Mouse (Mus musculus) forebrain, embryonic 12.5 days (tissue): ENCODE data around the gene Myl7. TPM values are rescaled to one million over a fixed set of nuclear protein-coding genes. Genes with fewer than 3 reads are reported as not detected.
"Not testable (repeated sequence)": the region's sequence is repeated elsewhere in the genome, so short reads cannot be mapped to it uniquely, and the experiment has no call there.

Source experiments
- ATAC-seq: fragments of 200-750 bp; cut with Nextera tagmentation; 2 replicates; pipeline ENCODE4 v1.8.0; 2017; ENCODE audit warnings: moderate TSS enrichment; ENCODE audit not compliant: low FRiP score
- H3K27ac ChIP-seq: fragments of 300-500 bp; sonication (generic); 2 replicates; pipeline ENCODE4 v1.5.1; 2016; ENCODE audit warnings: mild to moderate bottlenecking
- H3K27me3 ChIP-seq: fragments of 300-500 bp; sonication (generic); 2 replicates; pipeline ENCODE4 v1.6.1; 2016; ENCODE audit warnings: mild to moderate bottlenecking
- H3K36me3 ChIP-seq: fragments of 300-500 bp; sonication (generic); replicated peaks from 2 replicates; pipeline ENCODE4 v1.6.1; 2016; ENCODE audit warnings: mild to moderate bottlenecking
- H3K4me1 ChIP-seq: fragments of 300-500 bp; sonication (generic); 2 replicates; pipeline ENCODE4 v1.6.1; 2016
- H3K4me2 ChIP-seq: fragments of 300-500 bp; sonication (generic); 2 replicates; pipeline ENCODE4 v1.6.1; 2016; ENCODE audit warnings: mild to moderate bottlenecking, moderate library complexity
- H3K4me3 ChIP-seq: fragments of 300-500 bp; sonication (generic); replicated peaks from 2 replicates; pipeline ENCODE4 v1.5.1; 2016; ENCODE audit warnings: mild to moderate bottlenecking
- H3K9ac ChIP-seq: fragments of 300-500 bp; sonication (generic); 2 replicates; pipeline ENCODE4 v1.6.1; 2016; ENCODE audit warnings: mild to moderate bottlenecking
- H3K9me3 ChIP-seq: fragments of 300-500 bp; sonication (generic); 2 replicates; pipeline ENCODE4 v1.6.1; 2016
- WGBS: fragments of 180-500 bp; shearing (Covaris S2); methylation state at CpG from one replicate; pipeline ENCODE4 v1.1.7; 2016; 5-methylcytosine and 5-hydroxymethylcytosine counted together
- polyA plus RNA-seq: library from polyadenylated mRNA; unstranded; fragments of >200 nt; fragmentation: Nextera tagmentation; extraction: Ambion mirVana; gene quantifications from 2 replicates; pipeline ENCODE4 v1.2.1, GENCODE M21; 2016

The Myl7 gene
- 0.99 and 2.0 TPM in 2 replicates for polyA plus RNA-seq

DNA sequence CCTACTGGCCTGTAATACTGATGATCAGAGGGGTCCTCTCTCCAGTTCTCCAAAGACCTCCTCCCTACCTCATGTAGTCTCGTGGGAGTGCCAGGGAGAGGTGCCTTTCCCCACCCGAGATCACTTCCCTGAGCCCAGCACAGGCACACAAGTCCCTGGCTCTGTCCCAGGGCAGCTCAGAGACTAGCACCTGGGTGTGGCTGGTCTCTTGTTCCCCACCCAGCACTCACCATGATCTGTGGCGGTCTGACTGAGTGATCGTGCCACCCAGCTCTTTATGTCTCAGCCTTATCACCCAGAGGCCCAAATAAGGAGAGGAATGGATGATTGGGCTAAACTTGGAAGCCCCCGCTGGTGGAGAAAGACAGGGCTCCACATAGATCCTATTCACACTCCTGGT lies at the start of gene Myl7:
Myl7 (minus strand) TSS at position 252 of the 400 bp plus-strand sequence.
- ATAC-seq = no peak

DNA sequence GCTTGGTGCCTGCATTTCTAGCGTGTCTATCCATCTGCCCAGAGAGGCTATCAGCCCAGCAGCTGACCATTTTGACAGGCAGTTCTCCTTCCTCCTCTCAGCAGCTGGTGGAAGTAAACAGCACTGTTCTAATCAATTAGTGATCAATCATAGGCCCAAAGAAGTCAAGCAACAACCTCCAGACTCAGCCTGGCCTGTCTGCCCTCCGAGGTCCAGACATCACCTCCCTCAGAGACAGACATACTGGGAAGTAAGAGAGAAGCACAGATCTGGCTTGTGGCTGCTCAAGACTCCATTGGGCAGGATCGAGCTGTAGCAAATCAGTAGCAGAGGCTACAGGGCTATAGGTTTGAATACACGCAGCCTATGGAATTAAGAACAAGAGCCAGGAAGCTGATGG lies 49.2 kb upstream of the Myl7 start:
- peaks cover 13% of the 10 kb centered on the region for H3K4me1 ChIP-seq
- 78% methylated on average over 4 of the region's 4 CpGs for WGBS
- H3K4me2 ChIP-seq = no peak overlapping the region
- no peak overlapping the region for H3K9ac ChIP-seq
- no peaks in the 10 kb centered on the region for H3K36me3 ChIP-seq
- no peaks in the 10 kb centered on the region for H3K27me3 ChIP-seq
- no peak overlapping the region for H3K4me3 ChIP-seq
- no peaks in the 10 kb centered on the region for H3K9me3 ChIP-seq
- ATAC-seq = no peak
- H3K27ac ChIP-seq = no peak overlapping the region

More for the DNA sequence above, at the start of gene Myl7:
- Histone ChIP-seq H3K4me1 (peaks cover 31% of the 10 kb centered on the region), H3K27ac (no peak within 1 kb of the TSS), H3K9me3 (no peaks in the 10 kb centered on the region), H3K4me2 (no peak within 1 kb of the TSS; the same call in 1 of the 2 replicates), H3K4me3 (no peak within 1 kb of the TSS), H3K27me3 (peaks cover 58% of the 10 kb centered on the region), H3K9ac (no peak within 1 kb of the TSS), H3K36me3 (no peaks in the 10 kb centered on the region)
- WGBS = 76% methylated on average over 5 of the region's 5 CpGs

- no peak for ATAC-seq
- no peak overlapping the region for H3K4me3 ChIP-seq
- H3K27ac ChIP-seq = no peak overlapping the region
- no peaks in the 10 kb centered on the region for H3K9me3 ChIP-seq
- no peaks in the 10 kb centered on the region for H3K27me3 ChIP-seq
- H3K36me3 ChIP-seq = no peaks in the 10 kb centered on the region
- H3K9ac ChIP-seq = no peak overlapping the region
- no peak overlapping the region for H3K4me2 ChIP-seq
- 91% methylated on average over 2 of the region's 2 CpGs for WGBS
- H3K4me1 ChIP-seq = peaks cover 11% of the 10 kb centered on the region
These were observed 46.5 kb upstream of the Myl7 start for GRCm38 (mm10) chr11:5945096-5945495.

- Histone ChIP-seq H3K9me3 (no peaks in the 10 kb centered on the region), H3K4me1 (no peaks in the 10 kb centered on the region), H3K27ac (no peak overlapping the region), H3K4me3 (no peak overlapping the region), H3K27me3 (no peaks in the 10 kb centered on the region), H3K36me3 (no peaks in the 10 kb centered on the region), H3K4me2 (no peak overlapping the region), H3K9ac (no peak overlapping the region)
- ATAC-seq = no peak
- WGBS = 70% methylated on average over 6 of the region's 6 CpGs
These were observed 44.4 kb upstream of the Myl7 start for GRCm38 (mm10) chr11:5942966-5943365.

- H3K4me2 ChIP-seq, H3K27ac ChIP-seq, H3K4me1 ChIP-seq, H3K36me3 ChIP-seq, H3K27me3 ChIP-seq, H3K9me3 ChIP-seq, H3K9ac ChIP-seq, H3K4me3 ChIP-seq, ATAC-seq: not testable (repeated sequence)
- 95% methylated on average over 11 of the region's 11 CpGs for WGBS
These were observed 35.9 kb upstream of the Myl7 start for GRCm38 (mm10) chr11:5934531-5934930.

DNA sequence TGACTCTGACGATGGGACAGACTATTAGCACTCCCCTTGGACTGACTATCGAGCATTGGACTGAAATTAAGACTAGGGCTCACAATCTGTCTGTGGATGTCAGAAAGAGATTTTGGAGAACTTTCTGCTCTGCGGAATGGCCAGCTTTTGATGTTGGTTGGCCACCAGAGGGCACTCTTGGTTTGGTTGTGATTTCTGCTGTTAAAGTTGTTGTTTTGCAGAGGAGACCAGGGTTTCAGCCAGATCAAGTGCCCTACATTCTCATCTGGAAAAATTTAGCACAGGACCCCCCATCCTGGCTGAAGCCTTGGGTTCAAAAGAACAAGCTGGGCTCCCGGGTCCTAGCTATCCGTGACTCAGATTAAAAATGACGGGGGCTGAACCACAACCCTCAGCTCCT lies 33.4 kb upstream of the Myl7 start:
- H3K36me3 ChIP-seq, H3K27ac ChIP-seq, ATAC-seq, H3K9me3 ChIP-seq, H3K4me3 ChIP-seq, H3K9ac ChIP-seq, H3K27me3 ChIP-seq, H3K4me1 ChIP-seq, H3K4me2 ChIP-seq: not testable (repeated sequence)
- 85% methylated on average over 6 of the region's 6 CpGs for WGBS

DNA sequence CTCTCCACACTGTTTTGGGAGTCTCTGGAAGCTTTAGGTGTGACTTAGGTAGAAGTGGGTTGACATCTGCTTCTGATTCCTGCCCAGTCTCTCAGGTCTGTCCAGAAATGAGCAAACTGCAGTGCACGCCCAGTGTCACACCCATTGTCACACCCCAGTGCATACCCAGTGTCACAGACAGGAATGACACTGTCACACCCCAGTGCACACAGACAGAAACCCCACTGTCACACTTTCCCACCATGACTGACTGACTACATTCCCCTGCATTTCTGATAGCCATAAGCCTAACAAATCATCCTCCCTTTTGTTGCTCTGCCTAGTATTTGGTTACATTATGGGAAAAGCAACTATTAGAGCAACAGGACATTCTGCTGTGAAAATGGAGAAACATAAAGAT lies 32.0 kb upstream of the Myl7 start:
- no peak overlapping the region for H3K9ac ChIP-seq
- H3K27ac ChIP-seq = no peak overlapping the region
- no peak overlapping the region for H3K4me2 ChIP-seq
- 0 out of 2 replicates have a peak, but pooled peaks cover 3% of the 10 kb centered on the region for H3K9me3 ChIP-seq
- H3K27me3 ChIP-seq = no peaks in the 10 kb centered on the region
- H3K36me3 ChIP-seq = no peaks in the 10 kb centered on the region
- no peak for ATAC-seq
- H3K4me3 ChIP-seq = no peak overlapping the region
- WGBS = 69% methylated on average over 1 of the region's 1 CpGs
- no peaks in the 10 kb centered on the region for H3K4me1 ChIP-seq

DNA sequence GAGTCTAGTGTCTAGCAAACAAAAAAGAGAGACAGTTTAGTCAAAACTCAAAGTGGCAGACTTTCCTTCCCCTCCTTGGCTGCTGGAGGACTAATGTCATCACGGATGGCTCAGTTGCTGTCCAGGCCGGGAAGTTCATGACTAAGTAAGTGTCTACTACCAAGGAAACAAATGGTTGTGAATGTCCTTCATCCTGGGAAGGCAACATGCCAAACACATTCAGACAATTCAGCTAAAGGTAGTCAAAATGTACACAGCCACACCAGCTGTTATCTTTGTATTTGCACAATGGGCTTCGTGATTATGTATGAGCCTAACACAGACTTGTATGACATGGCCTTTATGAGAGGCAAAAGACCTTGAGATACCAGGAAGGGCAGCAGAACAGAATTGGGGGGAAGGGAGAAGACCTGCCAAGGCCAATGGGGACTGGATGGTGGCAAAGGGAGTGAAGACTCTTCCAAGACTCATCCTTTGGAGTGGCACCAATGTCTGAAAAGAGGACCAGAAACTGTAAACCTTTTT lies 28.2 kb upstream of the Myl7 start:
- Histone ChIP-seq H3K36me3 (no peaks in the 10 kb centered on the region), H3K4me1 (no peaks in the 10 kb centered on the region), H3K9ac (no peak overlapping the region), H3K9me3 (no peaks in the 10 kb centered on the region), H3K4me2 (no peak overlapping the region), H3K27ac (no peak overlapping the region), H3K4me3 (no peak overlapping the region), H3K27me3 (no peaks in the 10 kb centered on the region)
- 87% methylated on average over 3 of the region's 3 CpGs for WGBS
- no peak for ATAC-seq

DNA sequence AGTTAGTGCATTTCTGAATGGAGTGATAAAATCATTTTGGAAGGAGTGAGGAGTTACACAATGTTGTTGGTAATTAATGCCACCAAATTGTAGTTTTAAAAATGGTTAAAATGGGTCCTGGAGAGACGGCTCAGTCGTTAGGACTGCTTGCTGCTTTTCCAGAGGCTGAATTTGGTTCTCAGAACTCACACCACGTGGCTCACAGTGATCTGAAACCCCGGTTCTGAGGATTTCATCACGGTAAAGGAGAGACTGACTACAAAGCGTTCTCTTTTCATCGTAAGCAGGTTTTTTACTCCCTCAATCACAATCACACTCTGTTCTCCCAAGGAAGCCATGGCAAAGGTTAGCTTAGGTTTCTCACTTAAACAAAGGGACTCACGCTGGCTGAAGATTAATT lies 26.1 kb upstream of the Myl7 start:
- Histone ChIP-seq H3K4me1 (no peaks in the 10 kb centered on the region), H3K9ac (no peak overlapping the region), H3K27ac (no peak overlapping the region), H3K9me3 (no peaks in the 10 kb centered on the region), H3K4me3 (no peak overlapping the region), H3K27me3 (no peaks in the 10 kb centered on the region), H3K36me3 (no peaks in the 10 kb centered on the region), H3K4me2 (no peak overlapping the region)
- 63% methylated on average over 8 of the region's 8 CpGs for WGBS
- ATAC-seq = no peak

DNA sequence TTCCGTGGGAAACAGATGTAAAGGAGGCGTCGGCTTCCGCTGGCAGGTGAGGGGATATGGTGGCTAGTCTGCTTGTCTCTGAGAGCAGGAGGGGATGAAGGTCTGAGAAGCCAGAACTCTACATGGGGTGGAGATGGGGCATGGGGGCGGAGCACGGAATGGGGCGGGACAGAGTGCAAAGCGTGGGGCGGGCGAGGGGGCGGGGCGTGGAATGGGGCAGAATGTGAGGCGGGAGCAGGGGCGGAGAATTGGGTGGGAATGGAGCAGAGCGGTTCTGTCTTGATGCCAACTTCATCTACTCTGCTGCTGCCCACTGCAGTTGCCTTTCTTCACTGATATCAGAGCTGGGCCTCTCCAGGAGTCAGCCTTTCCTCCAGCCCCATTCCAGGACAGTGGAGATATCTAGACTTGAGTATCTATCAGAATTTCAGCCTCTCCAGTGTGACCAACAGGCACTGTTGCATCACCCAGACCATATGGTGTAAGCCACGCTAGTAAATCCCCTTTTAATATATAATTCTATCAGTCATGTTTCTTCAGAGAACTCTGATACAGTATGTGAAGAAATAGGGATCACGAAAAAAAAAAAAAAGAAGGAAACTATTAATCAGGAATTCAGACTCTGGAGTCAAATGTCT lies 21.9 kb upstream of the Myl7 start:
- 38% methylated on average over 15 of the region's 17 CpGs for WGBS
- ATAC-seq = no peak

DNA sequence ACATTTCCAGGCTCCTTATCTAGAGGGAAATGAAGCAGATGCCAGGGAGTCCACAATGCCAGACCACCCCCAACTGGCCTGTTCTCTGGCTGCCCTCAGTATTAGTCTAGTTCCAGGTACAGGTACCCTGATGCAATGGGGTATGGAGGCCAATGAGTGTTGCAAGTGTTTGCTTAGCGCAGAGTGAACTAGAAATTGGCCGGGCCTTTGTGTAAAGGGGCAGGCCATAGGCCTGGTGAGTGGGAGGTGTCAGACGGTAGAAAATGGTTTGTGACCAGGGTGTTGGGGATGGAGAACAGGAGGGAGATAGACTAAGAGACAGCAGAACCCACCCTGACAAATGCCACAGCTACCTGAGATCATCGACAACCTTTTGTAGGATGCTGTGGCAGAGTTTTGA lies 21.0 kb upstream of the Myl7 start:
- no peaks in the 10 kb centered on the region for H3K9me3 ChIP-seq
- no peaks in the 10 kb centered on the region for H3K36me3 ChIP-seq
- H3K27ac ChIP-seq = no peak overlapping the region
- H3K4me1 ChIP-seq = no peaks in the 10 kb centered on the region
- H3K9ac ChIP-seq = no peak overlapping the region
- peaks cover 2% of the 10 kb centered on the region; the same call in 1 of the 2 replicates for H3K27me3 ChIP-seq
- no peak for ATAC-seq
- H3K4me3 ChIP-seq = no peak overlapping the region
- 96% methylated on average over 4 of the region's 4 CpGs for WGBS
- no peak overlapping the region for H3K4me2 ChIP-seq

More for the DNA sequence above, 21.9 kb upstream of the Myl7 start:
- Histone ChIP-seq H3K4me3 (no peak overlapping the region), H3K9me3 (no peaks in the 10 kb centered on the region), H3K9ac (no peak overlapping the region), H3K4me1 (no peaks in the 10 kb centered on the region), H3K27ac (no peak overlapping the region), H3K36me3 (no peaks in the 10 kb centered on the region), H3K27me3 (no peaks in the 10 kb centered on the region; the same call in 1 of the 2 replicates), H3K4me2 (no peak overlapping the region)

DNA sequence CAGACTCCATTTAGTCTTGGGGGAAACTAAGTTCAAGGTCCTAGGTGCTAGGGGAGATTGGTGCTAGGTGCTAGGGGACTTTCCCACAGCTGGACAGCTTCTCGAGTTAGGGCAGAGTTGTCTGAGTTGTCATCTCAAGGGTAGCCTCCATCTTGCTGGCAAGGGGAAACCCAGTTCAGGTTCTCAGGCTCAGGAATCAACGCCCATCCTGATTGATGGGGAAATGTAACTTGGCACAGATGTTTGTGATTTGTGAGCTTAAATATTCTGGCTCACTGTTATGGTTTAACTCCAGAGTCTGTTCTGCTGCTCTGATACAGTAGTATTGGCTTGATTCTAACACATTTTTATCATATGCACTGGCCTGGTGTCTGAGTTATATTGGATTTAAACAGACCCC lies 19.5 kb upstream of the Myl7 start:
- no peak for ATAC-seq
- WGBS = 86% methylated on average over 2 of the region's 2 CpGs
- no peak overlapping the region for H3K4me2 ChIP-seq
- no peak overlapping the region for H3K27ac ChIP-seq
- no peak overlapping the region for H3K4me3 ChIP-seq
- no peaks in the 10 kb centered on the region for H3K36me3 ChIP-seq
- H3K9me3 ChIP-seq = no peaks in the 10 kb centered on the region
- no peak overlapping the region for H3K9ac ChIP-seq
- H3K27me3 ChIP-seq = peaks cover 2% of the 10 kb centered on the region; the same call in 1 of the 2 replicates
- no peaks in the 10 kb centered on the region for H3K4me1 ChIP-seq

- 72% methylated on average over 8 of the region's 8 CpGs for WGBS
- ATAC-seq = no peak
These were observed 17.6 kb upstream of the Myl7 start for GRCm38 (mm10) chr11:5916178-5916548.

More at GRCm38 (mm10) chr11:5916178-5916548, 17.6 kb upstream of the Myl7 start:
- Histone ChIP-seq H3K27ac (no peak overlapping the region), H3K36me3 (no peaks in the 10 kb centered on the region), H3K9me3 (no peaks in the 10 kb centered on the region), H3K4me3 (no peak overlapping the region), H3K4me2 (no peak overlapping the region), H3K27me3 (peaks cover 2% of the 10 kb centered on the region; the same call in 1 of the 2 replicates), H3K9ac (no peak overlapping the region), H3K4me1 (no peaks in the 10 kb centered on the region)
